Mouse (Mus musculus): Measurements from ENCODE around the gene Olfr313.

DNA sequence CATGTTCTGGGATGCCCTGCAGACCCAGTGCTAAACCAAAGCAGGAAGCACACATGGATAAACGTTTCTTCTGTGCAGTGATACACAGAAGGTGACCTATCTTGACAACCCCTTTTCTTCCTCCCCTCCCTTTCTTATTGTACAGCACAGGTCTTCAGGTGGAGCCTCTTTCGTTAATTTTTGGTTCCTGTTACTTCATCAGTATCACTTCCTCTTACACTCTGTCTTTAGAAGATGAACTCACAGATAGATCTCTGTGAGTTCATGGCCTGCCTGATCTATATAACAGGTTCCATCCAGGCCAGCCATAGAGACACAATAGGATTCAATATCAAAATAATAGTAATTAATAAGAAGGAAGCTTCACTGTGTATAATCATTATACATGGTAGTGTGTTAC lies 24.7 kb upstream of the Olfr313 start:
- no peak for TF ChIP-seq CTCF (IDR thresholded peaks at IDR 0.05; ENCODE audit: low read depth)
- TF ChIP-seq EP300 (IDR thresholded peaks at IDR 0.05; ENCODE audit: low read depth), result no peak
